Mouse (Mus musculus) hindbrain, embryonic 14.5 days (tissue): ENCODE measurements around the gene Crebl2. TPM values are rescaled to one million over a fixed set of nuclear protein-coding genes. Genes with fewer than 3 reads are reported as not detected.
A peak's percentile ranks its signal among the peaks of the same experiment; 100 is the strongest.

Experiments
- ATAC-seq: fragments of 200-750 bp; cut with Nextera tagmentation; 2 replicates; pipeline ENCODE4 v1.8.0; 2017; ENCODE audit warnings: moderate number of reproducible peaks, mild to moderate bottlenecking, moderate TSS enrichment, moderate library complexity; ENCODE audit not compliant: low FRiP score
- DNase-seq: peaks from one replicate; pipeline ENCODE4 v3.0.0-alpha.2; 2015; ENCODE audit warnings: low spot score
- H3K27ac ChIP-seq: fragments of 300-500 bp; sonication (generic); 2 replicates; pipeline ENCODE4 v1.5.1; 2014; ENCODE audit warnings: mild to moderate bottlenecking, moderate library complexity
- H3K27me3 ChIP-seq: fragments of 300-500 bp; sonication (generic); 2 replicates; pipeline ENCODE4 v1.6.1; 2014; ENCODE audit warnings: mild to moderate bottlenecking, low read length, mixed read lengths; ENCODE audit not compliant: control insufficient read depth, insufficient read depth
- H3K36me3 ChIP-seq: fragments of 300-500 bp; sonication (generic); replicated peaks from 2 replicates; pipeline ENCODE4 v1.6.1; 2014; ENCODE audit not compliant: control insufficient read depth, insufficient read depth
- H3K4me1 ChIP-seq: fragments of 300-500 bp; sonication (generic); replicated peaks from 2 replicates; pipeline ENCODE4 v1.6.1; 2014; ENCODE audit warnings: antibody characterized with exemption, low read length, mixed read lengths; ENCODE audit not compliant: control insufficient read depth, insufficient read depth
- H3K4me2 ChIP-seq: fragments of 300-500 bp; sonication (generic); replicated peaks from 2 replicates; pipeline ENCODE4 v1.6.1; 2014; ENCODE audit warnings: mild to moderate bottlenecking, moderate library complexity
- H3K4me3 ChIP-seq: fragments of 300-500 bp; sonication (generic); replicated peaks from 2 replicates; pipeline ENCODE4 v1.5.1; 2014; ENCODE audit warnings: mild to moderate bottlenecking, low read length
- H3K9ac ChIP-seq: fragments of 300-500 bp; sonication (generic); 2 replicates; pipeline ENCODE4 v1.6.1; 2014
- H3K9me3 ChIP-seq: fragments of 300-500 bp; sonication (generic); 2 replicates; pipeline ENCODE4 v1.6.1; 2016; ENCODE audit warnings: low read length; ENCODE audit not compliant: control insufficient read depth
- WGBS: fragments of 180-500 bp; shearing (Covaris S2); extraction: QIAGEN DNeasy Blood & Tissue Kit; methylation state at CpG from one replicate; pipeline ENCODE4 v1.1.7; 2014; 5-methylcytosine and 5-hydroxymethylcytosine counted together
- polyA plus RNA-seq: library from polyadenylated mRNA; unstranded; fragments of >200 nt; fragmentation: Nextera tagmentation; extraction: Ambion mirVana; gene quantifications from 2 replicates; pipeline ENCODE4 v1.2.1, GENCODE M21; 2014

Crebl2 gene
- polyA plus RNA-seq, 1 experiment from 2014 or later, result 3.3 TPM

- Histone ChIP-seq H3K4me3 (no peak overlapping the region), H3K36me3 (0 out of 2 replicates have a peak, but pooled peaks cover 7% of the 10 kb centered on the region), H3K9ac (no peak overlapping the region), H3K4me1 (peaks cover 7% of the 10 kb centered on the region; the same call in 1 of the 2 replicates), H3K4me2 (no peak overlapping the region), H3K27me3 (no peaks in the 10 kb centered on the region), H3K9me3 (no peaks in the 10 kb centered on the region), H3K27ac (no peak overlapping the region)
- 83% methylated on average over 12 of the region's 12 CpGs for WGBS
- no peak for ATAC-seq
- DNase-seq, result no peak
Observed at GRCm38 (mm10) chr6:134861386-134861785, 31.4 kb downstream of the Crebl2 start.

GRCm38 (mm10) chr6:134862671-134863104, 32.7 kb downstream of the Crebl2 start:
- Histone ChIP-seq H3K4me1 (peaks cover 7% of the 10 kb centered on the region; the same call in 1 of the 2 replicates), H3K36me3 (peaks cover 16% of the 10 kb centered on the region)

DNA sequence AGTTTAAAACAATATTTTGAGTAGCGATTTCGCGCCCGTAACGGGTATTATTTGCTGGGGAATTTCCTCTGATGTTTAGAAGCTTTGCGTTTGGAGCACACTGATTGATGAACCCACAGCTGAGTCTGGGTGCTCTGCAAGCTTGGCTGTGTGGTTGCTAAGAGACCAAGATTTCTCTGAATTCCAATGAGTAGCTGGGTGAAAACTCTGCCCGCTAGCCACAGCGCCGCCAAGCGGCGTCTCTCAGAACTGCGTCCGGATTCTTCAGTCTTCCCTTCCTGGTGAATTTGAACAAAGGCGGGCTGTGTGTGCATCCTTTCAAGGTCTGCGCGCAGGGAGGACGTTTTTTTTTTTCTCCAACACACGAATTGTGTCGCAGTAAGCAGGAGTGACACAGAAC, 33.2 kb downstream of the Crebl2 start:
- H3K36me3 ChIP-seq, result peaks cover 21% of the 10 kb centered on the region
- no peaks in the 10 kb centered on the region for H3K27me3 ChIP-seq
- peak overlapping the region; percentile 28 for H3K4me3 ChIP-seq
- no peaks in the 10 kb centered on the region for H3K9me3 ChIP-seq
- under 1% methylated on average over 19 of the region's 19 CpGs for WGBS
- peak overlapping the region; percentile 76 for H3K27ac ChIP-seq
- peak overlapping the region; percentile 53 for H3K4me2 ChIP-seq
- peak; percentile 89 for ATAC-seq
- DNase-seq, result peak; percentile 100
- H3K4me1 ChIP-seq, result peaks cover 7% of the 10 kb centered on the region; the same call in 1 of the 2 replicates
- peak overlapping the region; percentile 47 for H3K9ac ChIP-seq

More at GRCm38 (mm10) chr6:134862671-134863104, 32.7 kb downstream of the Crebl2 start:
- Histone ChIP-seq H3K27me3 (no peaks in the 10 kb centered on the region), H3K9ac (peak overlapping the region; percentile 47), H3K4me2 (peak overlapping the region; percentile 53), H3K27ac (peak overlapping the region; percentile 76), H3K9me3 (no peaks in the 10 kb centered on the region), H3K4me3 (peak overlapping the region; percentile 28)
- DNase-seq (peak; percentile 54), ATAC-seq (peak; percentile 78)
- 5% methylated on average over 13 of the region's 13 CpGs for WGBS

DNA sequence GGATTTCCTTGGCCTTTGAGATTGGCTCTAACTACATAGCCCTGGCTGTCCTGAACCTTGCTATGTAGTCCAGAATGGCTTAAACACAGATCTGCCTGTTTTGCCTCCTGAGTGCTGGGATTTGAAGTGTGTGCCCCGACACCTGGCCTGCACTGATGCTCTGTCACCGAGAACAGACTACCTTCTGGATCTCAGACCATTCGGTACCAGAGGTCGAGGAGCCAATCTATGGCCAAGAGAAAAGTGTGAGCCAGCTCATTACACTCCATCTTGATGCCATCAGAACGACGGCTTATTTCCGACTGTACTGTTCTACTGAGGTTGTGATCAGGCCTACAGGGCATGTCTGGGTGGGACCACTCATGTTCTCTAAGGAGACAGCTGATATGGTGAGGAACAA, 36.2 kb downstream of the Crebl2 start:
- Histone ChIP-seq H3K4me1 (peaks cover 7% of the 10 kb centered on the region; the same call in 1 of the 2 replicates), H3K9me3 (no peaks in the 10 kb centered on the region), H3K27me3 (no peaks in the 10 kb centered on the region), H3K27ac (no peak overlapping the region), H3K9ac (no peak overlapping the region), H3K4me2 (no peak overlapping the region), H3K4me3 (no peak overlapping the region), H3K36me3 (peaks cover 48% of the 10 kb centered on the region)
- ATAC-seq (no peak), DNase-seq (no peak)
- 96% methylated on average over 7 of the region's 7 CpGs for WGBS

DNA sequence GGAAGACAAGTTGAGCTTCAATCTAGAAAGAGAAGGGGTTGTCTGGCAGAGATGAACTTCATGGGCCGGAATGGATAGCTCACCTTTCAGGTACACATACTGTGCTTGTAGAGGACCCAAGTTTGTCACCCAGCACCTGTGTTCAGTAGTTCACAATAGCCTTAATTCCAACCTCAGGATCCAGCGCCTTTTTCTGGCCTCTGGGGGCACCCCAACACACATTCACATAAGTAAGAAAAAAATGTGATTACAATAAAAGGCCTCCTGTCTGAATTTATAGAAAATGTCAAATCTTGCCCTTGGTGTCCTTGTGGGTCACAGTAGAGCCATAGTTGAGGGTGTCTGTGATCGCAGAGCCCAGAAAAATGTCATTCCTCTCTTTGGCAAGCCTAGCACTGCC, 37.4 kb downstream of the Crebl2 start:
- H3K4me2 ChIP-seq, result no peak overlapping the region
- ATAC-seq, result no peak
- peaks cover 5% of the 10 kb centered on the region; the same call in 1 of the 2 replicates for H3K4me1 ChIP-seq
- 87% methylated on average over 3 of the region's 3 CpGs for WGBS
- H3K27ac ChIP-seq, result no peak overlapping the region
- peaks cover 52% of the 10 kb centered on the region for H3K36me3 ChIP-seq
- H3K9me3 ChIP-seq, result no peaks in the 10 kb centered on the region
- H3K4me3 ChIP-seq, result no peak overlapping the region
- no peak for DNase-seq
- H3K9ac ChIP-seq, result no peak overlapping the region
- no peaks in the 10 kb centered on the region for H3K27me3 ChIP-seq

GRCm38 (mm10) chr6:134870209-134870742, 40.3 kb downstream of the Crebl2 start:
- ATAC-seq (no peak), DNase-seq (no peak)
- Histone ChIP-seq H3K9ac (no peak overlapping the region), H3K36me3 (peaks cover 66% of the 10 kb centered on the region), H3K4me1 (no peaks in the 10 kb centered on the region), H3K27ac (no peak overlapping the region), H3K27me3 (no peaks in the 10 kb centered on the region), H3K4me2 (no peak overlapping the region), H3K9me3 (no peaks in the 10 kb centered on the region), H3K4me3 (no peak overlapping the region)
- 93% methylated on average over 12 of the region's 12 CpGs for WGBS

DNA sequence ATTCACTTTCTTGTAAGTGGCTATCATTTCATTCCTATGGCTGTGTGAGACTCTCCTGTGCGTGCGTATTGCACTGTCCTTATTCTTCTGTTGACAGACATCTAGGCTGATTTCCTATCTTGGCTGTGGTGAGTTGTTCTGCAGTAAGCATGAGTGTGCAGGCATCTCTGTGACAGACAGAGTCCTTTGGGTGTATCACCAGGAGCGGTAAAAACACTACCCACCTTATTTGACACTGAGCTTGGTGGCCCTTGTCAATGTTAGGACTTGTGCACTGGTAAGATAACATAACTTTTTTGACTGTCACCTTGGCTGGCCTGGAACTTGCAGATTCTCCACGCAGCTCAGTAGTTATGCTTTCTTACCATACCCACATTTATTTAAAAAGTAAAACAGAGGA, 40.9 kb downstream of the Crebl2 start:
- no peak for DNase-seq
- peaks cover 64% of the 10 kb centered on the region for H3K36me3 ChIP-seq
- H3K27me3 ChIP-seq, result no peaks in the 10 kb centered on the region
- H3K9me3 ChIP-seq, result no peaks in the 10 kb centered on the region
- no peak for ATAC-seq
- no peak overlapping the region for H3K9ac ChIP-seq
- H3K4me2 ChIP-seq, result no peak overlapping the region
- WGBS, result 96% methylated on average over 4 of the region's 4 CpGs
- H3K27ac ChIP-seq, result no peak overlapping the region
- no peak overlapping the region for H3K4me3 ChIP-seq
- H3K4me1 ChIP-seq, result no peaks in the 10 kb centered on the region

DNA sequence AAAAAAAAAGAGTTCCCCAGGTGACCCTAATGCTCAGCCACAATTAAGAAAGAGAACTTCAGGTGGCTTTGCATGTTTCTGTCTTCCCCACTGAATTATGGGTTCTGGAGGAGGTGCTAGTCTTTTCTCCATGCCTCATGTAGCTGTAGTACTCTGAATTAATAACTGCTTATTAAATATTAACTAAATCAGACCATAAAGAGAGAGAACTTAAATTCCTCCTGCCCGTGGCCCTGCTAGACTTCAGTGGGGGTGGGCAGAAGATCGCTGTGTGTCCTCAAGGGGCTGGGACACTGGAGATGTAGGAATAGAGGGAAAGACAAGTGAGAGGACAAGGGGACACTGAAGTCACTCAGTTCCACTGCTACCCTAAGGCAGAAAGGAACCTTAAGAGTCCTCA, 42.3 kb downstream of the Crebl2 start:
- no peak overlapping the region for H3K4me2 ChIP-seq

GRCm38 (mm10) chr6:134873018-134873417, 43.1 kb downstream of the Crebl2 start:
- H3K9me3 ChIP-seq, result no peaks in the 10 kb centered on the region
- no peak overlapping the region for H3K4me3 ChIP-seq
- no peak for DNase-seq
- H3K27ac ChIP-seq, result no peak overlapping the region
- H3K9ac ChIP-seq, result no peak overlapping the region
- no peaks in the 10 kb centered on the region for H3K27me3 ChIP-seq
- no peaks in the 10 kb centered on the region for H3K4me1 ChIP-seq
- H3K36me3 ChIP-seq, result peaks cover 57% of the 10 kb centered on the region
- ATAC-seq, result no peak
- 92% methylated on average over 2 of the region's 2 CpGs for WGBS
- no peak overlapping the region for H3K4me2 ChIP-seq

More for the DNA sequence above, 42.3 kb downstream of the Crebl2 start:
- Histone ChIP-seq H3K9ac (no peak overlapping the region), H3K4me1 (no peaks in the 10 kb centered on the region), H3K27ac (no peak overlapping the region), H3K9me3 (no peaks in the 10 kb centered on the region), H3K36me3 (peaks cover 65% of the 10 kb centered on the region), H3K27me3 (no peaks in the 10 kb centered on the region), H3K4me3 (no peak overlapping the region)
- ATAC-seq, result no peak
- 91% methylated on average over 2 of the region's 2 CpGs for WGBS
- no peak for DNase-seq
